Mouse (Mus musculus) liver, postnatal 0 days (tissue): Measurements from ENCODE around the gene Znrf1. TPM values are rescaled to one million over a fixed set of nuclear protein-coding genes. Genes with fewer than 3 reads are reported as not detected.
"Not testable (repeated sequence)": the region's sequence is repeated elsewhere in the genome, so short reads cannot be mapped to it uniquely, and the experiment has no call there.

Source experiments
- ATAC-seq: fragments of 200-750 bp; cut with Nextera tagmentation; 2 replicates; pipeline ENCODE4 v1.8.0; 2017; ENCODE audit warnings: mild to moderate bottlenecking, moderate library complexity
- DNase-seq: peaks from one replicate; pipeline ENCODE4 v3.0.0-alpha.2; 2016
- H3K27ac ChIP-seq: fragments of 300-500 bp; sonication (generic); 2 replicates; pipeline ENCODE4 v1.5.1; 2014; ENCODE audit warnings: antibody characterized with exemption, moderate library complexity, mild to moderate bottlenecking, low read depth
- H3K27me3 ChIP-seq: fragments of 300-500 bp; sonication (generic); 2 replicates; pipeline ENCODE4 v1.6.1; 2014; ENCODE audit warnings: low read length, control low read depth, mixed read lengths; ENCODE audit not compliant: insufficient read depth
- H3K36me3 ChIP-seq: fragments of 300-500 bp; sonication (generic); replicated peaks from 2 replicates; pipeline ENCODE4 v1.6.1; 2014; ENCODE audit warnings: mild to moderate bottlenecking, control low read depth, low read length, moderate library complexity, mixed read lengths; ENCODE audit not compliant: insufficient read depth
- H3K4me1 ChIP-seq: fragments of 300-500 bp; sonication (generic); 2 replicates; pipeline ENCODE4 v1.6.1; 2014; ENCODE audit warnings: antibody characterized with exemption, mild to moderate bottlenecking, control low read depth; ENCODE audit not compliant: insufficient read depth
- H3K4me2 ChIP-seq: fragments of 300-500 bp; sonication (generic); 2 replicates; pipeline ENCODE4 v1.6.1; 2014; ENCODE audit warnings: low read depth, mild to moderate bottlenecking, low read length, moderate library complexity, mixed read lengths
- H3K4me3 ChIP-seq: fragments of 300-500 bp; sonication (generic); 2 replicates; pipeline ENCODE4 v1.5.1; 2014; ENCODE audit warnings: low read depth, low read length
- H3K9ac ChIP-seq: fragments of 300-500 bp; sonication (generic); replicated peaks from 2 replicates; pipeline ENCODE4 v1.6.1; 2014; ENCODE audit warnings: mild to moderate bottlenecking, moderate library complexity
- H3K9me3 ChIP-seq: fragments of 300-500 bp; sonication (generic); 2 replicates; pipeline ENCODE4 v1.6.1; 2016; ENCODE audit warnings: mild to moderate bottlenecking, control low read depth, low read length, mixed read lengths
- CTCF ChIP-seq: sonication (generic); IDR thresholded peaks from 2 replicates; pipeline ENCODE4 v1.5.1; 2016; ENCODE audit warnings: antibody characterized with exemption, low read depth
- EP300 ChIP-seq: IDR thresholded peaks from 2 replicates; pipeline ENCODE4 v1.6.1; 2016; ENCODE audit warnings: antibody characterized with exemption, low read depth, mild to moderate bottlenecking
- whole genome bisulfite sequencing: fragments of 180-500 bp; shearing (Covaris S2); extraction: QIAGEN DNeasy Blood & Tissue Kit; methylation state at CpG from one replicate; pipeline ENCODE4 v1.1.7; 2014; ENCODE audit not compliant: insufficient replicate concordance; 5-methylcytosine and 5-hydroxymethylcytosine counted together
- polyA plus RNA-seq: library from polyadenylated mRNA; unstranded; fragments of >200 nt; fragmentation: Nextera tagmentation; extraction: Ambion mirVana; gene quantifications from 2 replicates; pipeline ENCODE4 v1.2.1, GENCODE M21; 2015

Znrf1 gene
- polyA plus RNA-seq, 1 experiment from 2014 or later: 6.3 TPM

- Histone ChIP-seq H3K9me3 (no peaks in the 10 kb centered on the region), H3K4me3 (peak within 1 kb of the TSS; percentile 85), H3K36me3 (no peaks in the 10 kb centered on the region), H3K4me1 (peaks cover 15% of the 10 kb centered on the region), H3K9ac (peak within 1 kb of the TSS; percentile 95), H3K4me2 (peak within 1 kb of the TSS; percentile 97), H3K27me3 (no peaks in the 10 kb centered on the region), H3K27ac (peak within 1 kb of the TSS; percentile 99)
- peak; percentile 92 for DNase-seq
- WGBS: under 1% methylated on average over 74 of the region's 75 CpGs
- ATAC-seq: peak; percentile 94
- TF ChIP-seq CTCF (no peak), EP300 (peak; percentile 31; the same call in 1 of the 2 replicates)
Measured at GRCm38 (mm10) chr8:111643264-111644141, 107.6 kb downstream of the Znrf1 start, which contains the start of gene Zfp1. Gene Zfp1, plus strand, starts transcription at chr8:111643401.

GRCm38 (mm10) chr8:111644286-111645051, 108.6 kb downstream of the Znrf1 start:
- H3K9ac ChIP-seq: peak overlapping the region; percentile 95; the same call in 1 of the 2 replicates

GRCm38 (mm10) chr8:111645715-111646114, 109.8 kb downstream of the Znrf1 start:
- 84% methylated on average over 8 of the region's 8 CpGs for WGBS
- H3K4me1 ChIP-seq: peaks cover 15% of the 10 kb centered on the region

More at GRCm38 (mm10) chr8:111644286-111645051, 108.6 kb downstream of the Znrf1 start:
- peak overlapping the region; percentile 99 for H3K27ac ChIP-seq
- DNase-seq: peak; percentile 55
- ATAC-seq: peak; percentile 8; the same call in 1 of the 2 replicates
- peaks cover 15% of the 10 kb centered on the region for H3K4me1 ChIP-seq
- not testable (repeated sequence) for H3K9me3 ChIP-seq, H3K27me3 ChIP-seq, H3K36me3 ChIP-seq
- H3K4me3 ChIP-seq: peak overlapping the region; percentile 85
- 17% methylated on average over 12 of the region's 12 CpGs for WGBS
- H3K4me2 ChIP-seq: peak overlapping the region; percentile 97
- TF ChIP-seq EP300: peak; percentile 91

GRCm38 (mm10) chr8:111648834-111649233, 112.9 kb downstream of the Znrf1 start:
- no peaks in the 10 kb centered on the region for H3K36me3 ChIP-seq
- DNase-seq (no peak), ATAC-seq (no peak)
- no peak overlapping the region for H3K9ac ChIP-seq
- peaks cover 6% of the 10 kb centered on the region for H3K4me1 ChIP-seq
- no peak overlapping the region for H3K4me3 ChIP-seq
- TF ChIP-seq EP300 (no peak), CTCF (no peak)
- no peaks in the 10 kb centered on the region for H3K9me3 ChIP-seq
- H3K4me2 ChIP-seq: no peak overlapping the region
- H3K27me3 ChIP-seq: no peaks in the 10 kb centered on the region
- H3K27ac ChIP-seq: no peak overlapping the region
- 58% methylated on average over 2 of the region's 2 CpGs for WGBS

More at GRCm38 (mm10) chr8:111645715-111646114, 109.8 kb downstream of the Znrf1 start:
- no peaks in the 10 kb centered on the region for H3K9me3 ChIP-seq
- ATAC-seq: no peak
- no peaks in the 10 kb centered on the region for H3K27me3 ChIP-seq
- H3K4me2 ChIP-seq: 0 out of 2 replicates have a peak overlapping the region, but pooled peaks have one; percentile 29
- H3K4me3 ChIP-seq: no peak overlapping the region
- no peak for TF ChIP-seq CTCF
- no peak for TF ChIP-seq EP300
- no peak for DNase-seq
- H3K36me3 ChIP-seq: no peaks in the 10 kb centered on the region
- no peak overlapping the region for H3K9ac ChIP-seq
- H3K27ac ChIP-seq: no peak overlapping the region

- Histone ChIP-seq H3K27me3 (no peaks in the 10 kb centered on the region), H3K27ac (no peak overlapping the region), H3K9me3 (no peaks in the 10 kb centered on the region), H3K9ac (no peak overlapping the region), H3K4me3 (no peak overlapping the region), H3K4me1 (peaks cover 6% of the 10 kb centered on the region), H3K4me2 (no peak overlapping the region), H3K36me3 (no peaks in the 10 kb centered on the region)
- ATAC-seq: no peak
- no peak for DNase-seq
- TF ChIP-seq CTCF (no peak), EP300 (no peak)
- 82% methylated on average over 3 of the region's 3 CpGs for whole genome bisulfite sequencing
Measured at GRCm38 (mm10) chr8:111650651-111651050, 114.8 kb downstream of the Znrf1 start.

GRCm38 (mm10) chr8:111653524-111653923, 117.6 kb downstream of the Znrf1 start:
- H3K4me1 ChIP-seq: peaks cover 10% of the 10 kb centered on the region; the same call in 1 of the 2 replicates
- ATAC-seq: no peak
- no peaks in the 10 kb centered on the region for H3K27me3 ChIP-seq
- H3K27ac ChIP-seq: no peak overlapping the region
- DNase-seq: no peak
- 76% methylated on average over 2 of the region's 2 CpGs for WGBS
- H3K36me3 ChIP-seq: no peaks in the 10 kb centered on the region
- no peak overlapping the region for H3K9ac ChIP-seq
- no peaks in the 10 kb centered on the region for H3K9me3 ChIP-seq
- H3K4me3 ChIP-seq: no peak overlapping the region
- TF ChIP-seq EP300 (no peak), CTCF (no peak)
- no peak overlapping the region for H3K4me2 ChIP-seq
